Mouse (Mus musculus) heart, embryonic 14.5 days (tissue): ENCODE data around the gene Rab44. TPM values are rescaled to one million over a fixed set of nuclear protein-coding genes. Genes with fewer than 3 reads are reported as not detected.

Experiments used
- ATAC-seq: fragments of 200-750 bp; cut with Nextera tagmentation; 2 replicates; pipeline ENCODE4 v1.8.0; 2017; ENCODE audit warnings: low read depth, moderate TSS enrichment; ENCODE audit not compliant: insufficient number of reproducible peaks, insufficient read depth, low FRiP score
- H3K27ac ChIP-seq, 2 experiments: fragments of 200-500 bp in 1 of 2; fragments of 300-500 bp in 1 of 2; sonication (generic) in 1 of 2; replicated peaks in 1 of 2; 2 replicates each; pipeline ENCODE4 v1.5.1; 2012 to 2014; ENCODE audit warnings: low read depth in 2 of 2, low read length in 2 of 2, control low read depth in 1 of 2, mild to moderate bottlenecking in 1 of 2, mixed read lengths in 1 of 2; ENCODE audit not compliant: control insufficient read depth in 1 of 2, insufficient read depth in 1 of 2
- H3K27me3 ChIP-seq: fragments of 300-500 bp; sonication (generic); 2 replicates; pipeline ENCODE4 v1.6.1; 2014; ENCODE audit warnings: mild to moderate bottlenecking, low read length, control low read depth; ENCODE audit not compliant: control insufficient read depth, insufficient read depth
- H3K36me3 ChIP-seq: fragments of 300-500 bp; sonication (generic); 2 replicates; pipeline ENCODE4 v1.6.1; 2014; ENCODE audit warnings: mild to moderate bottlenecking, control low read depth, low read length, mixed read lengths; ENCODE audit not compliant: control insufficient read depth, insufficient read depth
- H3K4me1 ChIP-seq, 2 experiments: fragments of 200-500 bp in 1 of 2; fragments of 300-500 bp in 1 of 2; sonication (generic) in 1 of 2; 2 replicates each; pipeline ENCODE4 v1.6.1; 2012 to 2014; ENCODE audit warnings: low read length in 2 of 2, control low read depth in 1 of 2, mixed read lengths in 1 of 2; ENCODE audit not compliant: control insufficient read depth in 2 of 2, insufficient read depth in 2 of 2
- H3K4me2 ChIP-seq: fragments of 300-500 bp; sonication (generic); 2 replicates; pipeline ENCODE4 v1.6.1; 2014; ENCODE audit warnings: mild to moderate bottlenecking, low read length
- H3K4me3 ChIP-seq, 2 experiments: fragments of 200-500 bp in 1 of 2; fragments of 300-500 bp in 1 of 2; sonication (generic) in 1 of 2; 2 replicates each; pipeline ENCODE4 v1.5.1; 2012 to 2014; ENCODE audit warnings: low read length in 2 of 2, mild to moderate bottlenecking in 2 of 2, control low read depth in 1 of 2, low read depth in 1 of 2, moderate library complexity in 1 of 2; ENCODE audit not compliant: control insufficient read depth in 1 of 2, insufficient read depth in 1 of 2
- H3K9ac ChIP-seq: fragments of 300-500 bp; sonication (generic); 2 replicates; pipeline ENCODE4 v1.6.1; 2014; ENCODE audit warnings: mild to moderate bottlenecking, low read length
- H3K9me3 ChIP-seq: fragments of 300-500 bp; sonication (generic); 2 replicates; pipeline ENCODE4 v1.6.1; 2016; ENCODE audit warnings: low read length, control low read depth; ENCODE audit not compliant: control insufficient read depth
- WGBS: fragments of 180-500 bp; shearing (Covaris S2); extraction: QIAGEN DNeasy Blood & Tissue Kit; methylation state at CpG from one replicate; pipeline ENCODE4 v1.1.7; 2014; 5-methylcytosine and 5-hydroxymethylcytosine counted together
- polyA plus RNA-seq: library from polyadenylated mRNA; unstranded; fragments of >200 nt; fragmentation: Nextera tagmentation; extraction: Ambion mirVana; gene quantifications from 2 replicates; pipeline ENCODE4 v1.2.1, GENCODE M21; 2014

The Rab44 gene
- polyA plus RNA-seq, 1 experiment from 2014 or later = 0.23 TPM

GRCm38 (mm10) chr17:29116023-29116422, 2.1 kb downstream of the Rab44 start:
- Histone ChIP-seq H3K27ac (no peak overlapping the region), H3K27me3 (no peaks in the 10 kb centered on the region), H3K9ac (no peak overlapping the region), H3K4me2 (no peak overlapping the region), H3K36me3 (no peaks in the 10 kb centered on the region), H3K9me3 (no peaks in the 10 kb centered on the region), H3K4me3 (no peak overlapping the region), H3K4me1 (no peaks in the 10 kb centered on the region; a peak in 1 of 4 replicates)
- no peak for ATAC-seq
- WGBS = 71% methylated on average over 12 of the region's 12 CpGs

- ATAC-seq = no peak
- no peaks in the 10 kb centered on the region; a peak in 1 of 4 replicates for H3K4me1 ChIP-seq
- H3K9ac ChIP-seq = no peak overlapping the region
- no peak overlapping the region for H3K4me3 ChIP-seq
- no peaks in the 10 kb centered on the region for H3K36me3 ChIP-seq
- H3K27me3 ChIP-seq = no peaks in the 10 kb centered on the region
- 60% methylated on average over 8 of the region's 8 CpGs for WGBS
- H3K9me3 ChIP-seq = no peaks in the 10 kb centered on the region
- H3K4me2 ChIP-seq = no peak overlapping the region
- H3K27ac ChIP-seq = no peak overlapping the region
Observed at GRCm38 (mm10) chr17:29117006-29117648, 3.2 kb downstream of the Rab44 start.

- no peak overlapping the region for H3K4me3 ChIP-seq
- no peaks in the 10 kb centered on the region for H3K27me3 ChIP-seq
- ATAC-seq = no peak
- WGBS = 69% methylated on average over 5 of the region's 5 CpGs
- H3K4me2 ChIP-seq = no peak overlapping the region
- no peak overlapping the region for H3K9ac ChIP-seq
- H3K36me3 ChIP-seq = no peaks in the 10 kb centered on the region
- H3K27ac ChIP-seq = no peak overlapping the region
- H3K4me1 ChIP-seq = no peaks in the 10 kb centered on the region; a peak in 1 of 4 replicates
- no peaks in the 10 kb centered on the region for H3K9me3 ChIP-seq
Observed at GRCm38 (mm10) chr17:29118057-29118456, 4.1 kb downstream of the Rab44 start.

- no peak overlapping the region for H3K9ac ChIP-seq
- ATAC-seq = no peak
- H3K9me3 ChIP-seq = no peaks in the 10 kb centered on the region
- no peaks in the 10 kb centered on the region for H3K27me3 ChIP-seq
- H3K4me1 ChIP-seq = 0 out of 4 replicates have a peak, but pooled peaks cover 0 to 5% of the 10 kb centered on the region in 2 experiments
- no peak overlapping the region for H3K27ac ChIP-seq
- H3K36me3 ChIP-seq = no peaks in the 10 kb centered on the region
- H3K4me2 ChIP-seq = no peak overlapping the region
- WGBS = 49% methylated on average over 12 of the region's 12 CpGs
- no peak overlapping the region for H3K4me3 ChIP-seq
Observed at GRCm38 (mm10) chr17:29120666-29121065, 6.7 kb downstream of the Rab44 start.

- WGBS = 63% methylated on average over 6 of the region's 6 CpGs
- Histone ChIP-seq H3K36me3 (no peaks in the 10 kb centered on the region), H3K9ac (no peak overlapping the region), H3K9me3 (no peaks in the 10 kb centered on the region), H3K27ac (no peak overlapping the region), H3K4me2 (no peak overlapping the region), H3K27me3 (no peaks in the 10 kb centered on the region), H3K4me3 (no peak overlapping the region), H3K4me1 (0 out of 4 replicates have a peak, but pooled peaks cover 0 to 5% of the 10 kb centered on the region in 2 experiments)
- no peak for ATAC-seq
Observed at GRCm38 (mm10) chr17:29122817-29123216, 8.9 kb downstream of the Rab44 start.

GRCm38 (mm10) chr17:29123578-29124174, 9.7 kb downstream of the Rab44 start:
- Histone ChIP-seq H3K9ac (no peak overlapping the region), H3K27ac (no peak overlapping the region), H3K4me3 (no peak overlapping the region), H3K36me3 (no peaks in the 10 kb centered on the region), H3K4me1 (0 out of 4 replicates have a peak, but pooled peaks cover 0 to 5% of the 10 kb centered on the region in 2 experiments), H3K4me2 (no peak overlapping the region), H3K27me3 (no peaks in the 10 kb centered on the region), H3K9me3 (no peaks in the 10 kb centered on the region)
- WGBS = 58% methylated on average over 6 of the region's 6 CpGs
- ATAC-seq = no peak

- no peak for ATAC-seq
- 86% methylated on average over 3 of the region's 3 CpGs for WGBS
- H3K4me3 ChIP-seq = no peak overlapping the region
- no peaks in the 10 kb centered on the region for H3K9me3 ChIP-seq
- H3K27me3 ChIP-seq = no peaks in the 10 kb centered on the region
- 0 out of 4 replicates have a peak, but pooled peaks cover 0 to 5% of the 10 kb centered on the region in 2 experiments for H3K4me1 ChIP-seq
- no peaks in the 10 kb centered on the region for H3K36me3 ChIP-seq
- no peak overlapping the region for H3K27ac ChIP-seq
- H3K9ac ChIP-seq = no peak overlapping the region
- H3K4me2 ChIP-seq = no peak overlapping the region
Observed at GRCm38 (mm10) chr17:29126561-29126960, 12.6 kb downstream of the Rab44 start.
